Mouse (Mus musculus): ENCODE measurements around the gene Gm5157.
"Not testable (repeated sequence)": the region's sequence is repeated elsewhere in the genome, so short reads cannot be mapped to it uniquely, and the experiment has no call there.

The Gm5157 gene

GRCm38 (mm10) chr7:21190323-21190722 lies at the start of gene Gm5157:
Gene Gm5157 (minus strand): TSS chr7:21190423.
- DNase-seq, result not testable (repeated sequence)

GRCm38 (mm10) chr7:21161885-21162284 lies 28.3 kb downstream of the Gm5157 start, which contains the start of gene Vmn1r123:
Gene Vmn1r123 (plus strand): TSS chr7:21162185.
- DNase-seq, result not testable (repeated sequence)

Measured in thymus, postnatal 14 days (tissue).